Mouse (Mus musculus) right cerebral cortex, postnatal 10 days (tissue): ENCODE data around the gene Csnk1g2.

ENCODE experiments used
- DNase-seq, 2 experiments: peaks; one replicate each; pipeline ENCODE4 v3.0.0; 2021; ENCODE audit warnings: low spot score in 2 of 2

Csnk1g2 gene

DNA sequence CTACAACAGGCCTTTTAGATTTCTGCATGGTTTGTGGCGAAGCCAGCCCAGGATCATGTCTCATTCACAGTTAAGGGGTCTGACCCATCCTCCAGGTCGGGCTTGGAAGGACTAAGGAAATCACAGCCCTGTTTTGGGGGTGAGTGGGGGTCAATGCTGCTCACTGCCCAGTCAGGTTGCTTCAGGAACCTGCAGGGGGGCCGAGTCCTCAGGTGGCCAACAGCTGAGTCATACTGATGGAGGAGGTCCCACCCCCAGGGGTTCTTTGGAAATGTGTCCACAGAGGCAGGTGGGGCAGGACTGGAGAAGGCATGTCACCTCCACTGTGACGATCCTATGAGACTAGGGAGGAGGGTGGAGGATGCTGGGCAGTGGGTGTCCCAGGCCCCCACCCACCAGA is 42.8 kb downstream of the Csnk1g2 start:
- no peak for DNase-seq

DNA sequence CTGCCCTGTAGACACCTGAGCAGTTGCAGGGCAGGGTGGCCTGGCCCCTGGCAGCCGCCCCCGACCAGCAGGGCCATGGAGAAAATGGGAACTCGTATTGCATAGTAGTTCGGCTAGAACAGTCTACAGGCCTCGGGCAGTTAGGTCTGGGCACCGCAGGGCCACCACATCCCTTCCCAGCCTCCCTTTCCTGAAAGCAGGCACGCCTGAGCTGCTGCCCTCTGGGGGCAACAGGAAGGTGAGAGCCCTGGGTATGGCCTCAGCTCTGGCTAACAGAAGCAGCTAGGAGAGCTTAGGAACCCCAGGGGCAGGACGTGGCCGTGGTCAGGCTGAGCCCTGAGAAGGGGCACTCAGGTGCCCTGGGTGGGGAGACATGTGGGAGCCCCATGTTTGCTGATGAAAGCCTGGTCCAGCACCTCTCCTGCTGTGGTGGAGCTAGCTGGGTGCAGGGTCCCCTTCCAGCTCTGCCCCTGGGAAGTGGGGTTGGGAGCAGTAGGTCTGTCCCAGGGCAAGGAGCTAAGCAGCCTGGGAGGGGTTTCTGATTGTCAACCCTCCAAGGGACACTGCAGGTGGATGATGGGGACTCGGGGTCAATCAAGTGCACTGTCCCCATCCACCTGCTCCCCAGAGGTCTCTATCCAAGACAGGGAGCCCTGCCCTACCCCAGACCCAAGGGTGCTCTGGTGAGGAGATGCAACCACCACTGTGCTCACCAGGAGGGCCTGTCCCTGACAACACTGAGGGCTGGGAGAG is 43.5 kb downstream of the Csnk1g2 start:
- DNase-seq = no peak

DNA sequence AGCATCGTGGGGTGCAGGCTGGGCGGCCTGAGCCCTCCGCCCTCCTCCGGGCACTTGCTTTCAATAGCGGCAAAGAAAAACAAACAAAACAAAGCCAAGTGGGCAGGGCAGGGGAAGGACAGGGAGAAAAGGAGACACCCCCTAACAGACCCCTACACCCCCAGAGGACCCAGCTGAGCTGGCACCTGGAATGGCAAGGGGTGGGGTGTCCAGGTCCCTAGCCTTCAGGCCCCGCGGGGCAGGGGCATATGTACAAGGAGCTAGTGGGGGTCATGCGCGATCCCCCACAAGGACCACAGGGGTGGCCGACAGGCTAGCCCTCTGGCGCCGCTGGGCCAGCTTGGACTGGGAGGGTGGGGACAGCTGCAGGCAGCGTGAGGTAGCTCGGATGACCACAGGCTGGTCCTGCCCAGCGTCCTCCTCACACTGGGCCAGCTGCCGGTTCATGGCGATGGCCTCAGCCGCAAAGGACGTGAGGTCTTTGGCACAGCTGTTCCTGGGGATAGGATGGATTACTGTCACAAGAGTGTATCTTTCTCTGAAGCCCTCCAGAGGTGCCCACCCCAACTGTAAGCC is 44.3 kb downstream of the Csnk1g2 start:
- DNase-seq = no peak

DNA sequence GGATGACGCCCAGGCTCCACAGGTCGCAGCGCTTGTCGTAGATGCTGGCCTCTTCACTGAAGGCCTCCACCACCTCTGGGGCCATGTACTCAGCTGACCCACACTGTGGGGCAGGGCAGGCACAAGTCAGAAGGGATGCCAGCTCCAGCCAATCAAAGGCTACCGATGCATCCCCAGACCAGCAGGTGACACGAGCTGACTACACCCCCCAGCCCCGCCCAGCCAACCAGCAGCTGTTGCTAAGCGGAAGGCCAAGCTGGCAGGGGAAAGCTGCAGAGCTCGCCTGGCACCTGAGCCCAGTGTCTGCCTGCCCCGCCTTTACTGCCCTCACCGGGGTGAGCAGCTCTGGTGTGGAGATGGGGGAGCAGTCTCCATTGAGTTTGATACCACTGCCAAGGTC is 46.0 kb downstream of the Csnk1g2 start:
- no peak for DNase-seq

DNA sequence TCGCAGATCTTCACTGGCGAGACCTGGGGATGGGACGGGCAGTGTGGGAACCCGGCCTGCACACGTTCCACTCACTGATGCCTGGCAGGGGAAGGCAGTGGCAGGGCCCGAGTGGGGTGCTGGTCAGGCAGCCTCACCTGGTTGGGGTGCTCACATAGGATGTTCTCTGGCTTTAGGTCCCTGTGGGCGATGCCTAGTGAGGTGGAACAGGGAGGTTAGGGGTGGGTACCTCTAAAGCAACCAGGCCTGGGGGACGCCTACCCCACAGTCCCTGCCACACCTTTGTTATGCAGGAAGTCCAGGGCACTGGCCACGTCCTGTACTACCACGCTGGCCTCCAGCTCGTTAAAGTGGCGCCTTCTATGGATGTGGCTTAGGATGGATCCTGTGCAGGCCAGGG is 46.4 kb downstream of the Csnk1g2 start:
- no peak for DNase-seq

DNA sequence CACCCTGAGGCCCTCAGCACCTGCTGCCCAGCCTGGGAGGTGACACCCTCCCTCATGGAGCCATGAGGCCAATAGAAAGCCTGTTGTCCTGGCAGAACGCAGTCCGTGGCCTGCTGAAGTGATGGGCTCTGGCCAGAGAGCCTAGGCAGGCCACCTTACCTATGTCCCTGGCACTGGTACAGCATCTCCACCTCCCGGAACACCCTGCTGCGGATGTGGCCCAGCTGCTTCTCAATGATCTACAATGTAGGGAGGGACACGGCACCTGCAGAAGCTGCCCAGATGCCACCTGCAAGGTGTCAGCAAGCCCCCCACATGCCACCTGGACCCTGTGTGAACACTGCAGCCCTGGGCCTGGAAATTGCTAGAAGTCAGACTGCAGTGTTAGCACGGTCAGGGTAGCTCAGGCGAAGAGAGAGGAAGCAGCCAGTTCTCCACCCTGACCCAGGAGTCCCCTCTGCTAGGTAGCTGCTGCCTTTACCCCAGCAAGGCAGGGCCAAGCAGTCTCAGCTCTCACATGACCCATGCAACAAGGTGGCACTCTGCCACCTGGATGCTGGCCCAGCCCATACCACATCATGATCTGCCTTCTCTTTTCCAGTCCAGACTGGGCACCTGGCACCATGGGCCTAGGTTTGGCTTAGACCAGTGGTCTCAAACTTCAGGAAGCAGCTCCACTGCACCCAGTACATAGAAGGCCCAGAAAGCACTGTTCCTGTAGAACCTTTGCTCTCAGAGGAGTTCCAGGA is 47.3 kb downstream of the Csnk1g2 start:
- DNase-seq = no peak

DNA sequence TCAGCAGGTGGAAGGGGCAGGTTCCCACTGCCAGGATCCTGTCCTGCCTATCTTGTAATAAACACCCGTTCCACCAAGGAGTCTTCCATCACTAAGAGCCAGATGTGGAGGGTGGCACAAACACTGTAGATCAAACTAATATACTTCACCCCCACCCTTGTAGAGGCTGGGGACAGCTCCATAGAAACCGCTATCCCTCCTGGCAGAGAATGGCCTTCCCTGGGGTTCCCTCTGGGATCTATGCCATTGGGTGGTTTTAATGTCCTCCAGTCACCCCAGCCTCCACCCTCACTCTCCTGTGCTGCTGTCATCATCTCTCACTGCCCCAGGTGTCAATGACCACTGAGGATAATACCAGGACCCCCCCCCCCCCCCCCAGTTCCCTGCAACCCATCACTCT is 47.9 kb downstream of the Csnk1g2 start:
- DNase-seq = no peak

DNA sequence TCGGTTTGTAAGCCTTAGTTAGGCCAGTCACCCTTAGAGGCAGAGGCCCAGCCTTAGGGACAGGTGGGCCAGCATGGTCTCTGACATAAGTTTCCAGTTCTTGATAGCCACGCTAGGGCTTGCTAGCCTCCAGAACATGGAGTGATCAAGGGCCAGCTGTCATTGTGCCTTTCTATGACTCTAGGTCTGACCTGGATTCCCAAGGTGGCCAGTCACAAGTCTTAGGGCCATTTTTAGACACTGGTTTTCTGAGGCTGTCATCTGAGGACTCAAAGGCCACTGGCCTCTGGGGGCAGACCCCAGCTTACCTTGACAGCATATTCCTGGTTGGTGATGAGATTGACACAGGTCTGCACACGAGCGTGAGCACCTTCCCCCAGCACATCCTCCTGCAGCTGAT is 48.6 kb downstream of the Csnk1g2 start:
- no peak for DNase-seq

DNA sequence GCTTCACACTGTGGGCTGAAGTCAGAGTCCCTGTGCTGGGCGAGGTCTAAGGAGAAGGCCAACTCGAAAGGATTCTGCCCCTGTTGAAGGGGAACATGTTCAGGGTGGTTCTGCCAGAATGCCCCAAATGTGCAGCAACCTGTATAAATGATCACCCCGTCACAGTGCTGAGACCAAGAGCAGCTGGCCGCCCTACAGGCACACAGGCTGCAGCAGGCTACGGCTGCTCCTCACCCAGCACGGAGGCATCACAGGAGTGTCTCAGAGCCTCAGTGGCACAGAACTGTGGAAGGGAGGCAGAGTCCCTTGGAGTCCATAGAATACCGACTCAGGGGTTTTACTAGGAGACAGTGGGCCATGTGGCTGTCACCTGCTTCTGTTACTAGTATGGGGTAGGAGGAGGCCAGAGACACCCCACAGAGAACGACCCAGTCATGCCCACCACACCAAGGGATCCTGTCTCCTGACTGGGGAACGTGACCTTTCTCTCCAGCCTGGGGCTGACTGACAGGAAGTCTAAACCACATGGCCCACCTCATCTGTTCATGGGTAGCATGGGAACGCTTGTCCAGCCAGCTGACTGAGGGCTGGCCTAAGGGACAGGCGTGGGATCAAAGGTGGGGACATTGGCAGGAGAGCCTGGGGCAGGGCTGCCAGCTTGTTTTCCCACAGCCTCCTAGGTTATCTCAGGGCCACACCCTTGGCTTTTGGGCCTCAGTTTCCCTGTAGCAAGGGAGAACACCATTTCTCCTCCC is 49.5 kb downstream of the Csnk1g2 start:
- no peak for DNase-seq

DNA sequence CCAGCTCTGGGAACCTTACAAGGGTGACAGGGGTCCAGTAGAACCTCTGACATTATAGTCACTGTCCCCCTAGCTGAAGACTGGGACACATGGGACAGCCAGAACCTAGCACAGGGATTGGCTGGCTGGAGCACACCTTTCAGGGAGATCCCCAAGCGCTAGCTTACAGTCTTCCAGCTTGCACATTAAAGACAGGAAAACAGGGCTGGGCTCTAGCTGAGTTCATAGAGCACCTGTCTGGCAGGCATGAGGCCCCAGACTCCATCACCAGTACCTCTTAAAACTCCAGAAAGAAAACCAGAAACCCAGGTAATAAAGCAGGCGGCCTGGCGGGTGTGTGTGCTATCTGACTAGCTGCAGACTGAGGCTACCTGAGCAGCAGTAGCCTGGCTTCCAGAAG is 51.1 kb downstream of the Csnk1g2 start:
- DNase-seq = no peak

DNA sequence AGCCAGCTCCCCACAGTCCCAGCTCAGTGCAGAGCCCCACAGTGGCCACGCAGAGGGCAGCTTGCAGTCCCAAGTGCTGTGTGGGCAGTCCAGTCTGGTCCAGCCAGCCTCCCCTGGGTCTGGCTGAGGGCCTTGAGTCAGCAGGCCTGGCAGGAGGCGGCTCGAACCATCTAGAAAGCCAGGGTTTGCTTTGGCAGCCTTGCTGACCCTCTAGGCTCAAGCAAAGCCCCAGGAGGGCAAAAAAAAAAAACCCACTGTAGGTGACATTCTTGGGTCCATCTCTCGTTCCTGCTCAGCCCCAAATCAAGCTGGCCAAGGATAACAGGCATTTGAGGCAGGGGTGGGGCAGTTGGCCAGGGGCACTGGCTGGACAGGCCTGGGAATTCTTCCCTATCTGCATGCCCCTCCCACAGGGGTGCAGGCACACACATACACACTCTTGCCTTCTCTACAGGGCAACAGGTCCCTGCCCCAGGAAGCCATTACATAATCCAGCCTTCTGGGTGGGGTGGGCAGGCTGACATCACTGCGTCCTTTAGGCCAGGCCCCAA is 51.6 kb downstream of the Csnk1g2 start:
- DNase-seq = no peak

DNA sequence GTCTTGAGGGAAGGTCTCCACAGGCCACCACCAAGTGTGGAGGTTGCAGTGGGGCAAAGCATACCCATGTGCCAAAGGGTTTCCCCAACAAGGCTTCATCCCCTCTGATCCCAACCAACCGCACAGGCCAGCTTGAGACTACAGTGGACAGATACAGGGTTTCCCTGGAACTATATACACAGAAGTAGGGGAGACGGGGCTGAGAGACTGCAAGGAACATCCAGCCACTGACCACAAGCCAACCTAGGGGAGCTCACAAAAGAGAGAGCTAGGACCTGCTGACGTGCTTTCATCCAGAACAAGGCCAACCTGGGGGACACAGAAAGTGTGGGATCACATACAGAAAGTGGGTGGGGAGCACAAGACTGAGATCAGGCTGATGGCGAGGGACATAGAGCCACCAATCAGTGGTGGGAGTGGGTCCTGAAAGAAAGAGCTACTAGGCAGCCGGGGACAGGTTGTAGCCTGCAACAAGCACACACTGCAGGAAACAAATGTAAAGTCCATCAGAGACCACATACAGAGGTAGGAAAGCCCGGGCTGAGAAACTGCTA is 52.3 kb downstream of the Csnk1g2 start:
- DNase-seq = no peak

DNA sequence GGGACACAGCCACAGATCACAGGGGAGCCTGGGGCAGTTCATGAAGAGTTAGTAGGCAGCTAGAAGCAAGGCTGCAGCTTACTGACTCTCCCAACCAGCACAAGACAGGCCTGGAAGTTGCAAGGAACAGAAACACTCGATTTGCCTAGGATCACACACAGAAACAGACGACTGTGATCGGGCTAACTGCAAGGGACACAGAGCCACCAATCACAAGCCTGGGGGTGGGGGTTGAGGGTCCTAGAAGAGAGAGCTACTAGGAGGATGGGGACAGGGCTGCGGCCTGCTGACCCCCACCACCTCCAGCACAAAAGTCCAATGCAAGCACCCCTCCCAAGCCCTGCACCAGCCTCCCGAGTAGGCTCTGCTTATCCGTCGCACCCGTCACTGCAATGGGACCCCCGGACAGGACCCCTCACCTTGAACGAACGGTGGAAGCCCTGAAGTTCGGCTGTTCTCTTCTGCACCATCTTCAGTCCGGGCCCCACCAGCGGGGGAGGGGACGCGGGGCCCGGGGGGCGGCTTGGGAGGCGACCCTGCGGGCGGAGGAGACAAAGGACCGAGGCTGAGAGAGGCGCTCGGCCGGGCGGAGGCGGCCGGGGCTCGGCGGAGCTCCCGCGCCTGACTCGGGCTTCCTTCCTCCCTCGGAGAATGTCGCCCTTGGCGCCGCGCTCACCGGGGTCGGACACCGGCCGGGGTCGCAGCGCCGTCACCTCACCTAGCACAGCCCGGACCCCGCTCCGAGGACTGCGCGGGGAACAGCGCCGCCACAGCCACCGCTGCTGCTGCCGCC is 53.0 kb downstream of the Csnk1g2 start:
- DNase-seq = peak in 1 of 2 experiments; percentile 68

DNA sequence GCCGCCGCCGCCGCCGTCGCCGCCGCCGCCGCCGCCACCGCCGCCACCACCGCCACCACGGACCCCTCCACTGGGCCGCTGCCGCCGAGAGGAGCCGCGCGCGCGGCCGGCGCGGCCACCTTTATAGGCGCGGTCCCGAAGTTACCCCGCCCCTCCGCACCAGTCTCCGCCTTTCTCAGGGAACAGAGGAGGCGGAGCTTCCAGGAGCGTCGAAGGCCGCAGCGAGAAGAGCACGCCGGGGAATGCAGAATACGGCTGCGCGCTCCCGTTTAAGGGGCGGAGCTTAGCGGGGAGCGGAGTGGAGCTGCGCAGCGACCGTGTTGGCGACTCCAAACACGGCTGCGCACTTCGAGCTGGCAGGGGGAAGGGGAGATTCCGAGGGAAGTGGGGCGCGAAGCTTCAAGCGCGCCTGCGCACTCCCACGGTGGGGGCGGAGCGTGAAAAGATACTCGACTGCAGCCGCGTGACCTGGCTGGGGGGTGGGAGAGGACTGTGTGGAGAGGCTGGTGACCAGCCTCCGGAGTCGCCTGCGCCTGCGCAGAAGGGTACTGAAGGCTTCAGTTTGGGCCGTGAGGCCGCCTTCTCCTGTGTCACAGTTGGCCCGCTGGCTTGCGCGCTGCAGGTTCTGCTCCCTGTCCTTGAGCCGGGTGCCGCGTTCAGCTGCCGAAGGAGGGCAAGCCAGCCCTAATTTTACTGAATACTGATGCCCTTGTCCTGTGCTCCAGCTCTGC is 53.7 kb downstream of the Csnk1g2 start:
- DNase-seq = peak; percentile 100

DNA sequence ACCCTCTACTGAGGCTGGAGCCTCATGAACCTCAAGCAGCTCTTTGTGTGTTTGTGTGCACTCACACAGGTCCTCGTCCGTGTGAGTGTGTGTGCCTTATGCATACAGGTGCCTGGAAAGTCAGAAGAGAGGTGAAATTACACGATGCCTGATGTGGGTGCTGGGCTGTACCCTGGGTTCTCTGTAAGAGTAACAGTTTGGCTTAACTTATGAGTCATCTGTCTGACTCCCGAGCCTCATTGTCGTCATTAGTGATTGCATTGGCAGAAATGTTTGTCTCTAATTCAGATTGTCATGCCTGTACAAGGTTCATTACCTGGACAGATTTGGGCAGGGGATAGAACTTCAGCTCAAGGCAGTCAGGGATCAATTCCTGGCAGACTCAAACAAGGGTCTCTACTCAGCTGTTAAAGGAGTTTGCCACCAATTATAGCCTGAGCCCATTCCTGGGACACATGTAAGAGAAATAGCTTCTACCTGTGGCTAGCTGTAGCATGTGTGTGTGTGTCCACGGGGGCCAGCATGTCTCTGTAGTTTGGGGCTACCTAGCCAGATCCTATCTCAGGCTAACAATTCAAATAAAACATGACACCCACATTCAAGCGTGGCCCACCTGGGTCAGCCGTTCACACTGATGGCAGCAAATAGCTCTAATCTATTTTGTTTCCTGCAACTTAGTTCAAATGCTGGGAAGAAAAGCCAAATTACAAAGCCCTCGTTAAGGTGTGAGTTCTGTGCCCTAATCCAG is 54.7 kb downstream of the Csnk1g2 start:
- DNase-seq = no peak

DNA sequence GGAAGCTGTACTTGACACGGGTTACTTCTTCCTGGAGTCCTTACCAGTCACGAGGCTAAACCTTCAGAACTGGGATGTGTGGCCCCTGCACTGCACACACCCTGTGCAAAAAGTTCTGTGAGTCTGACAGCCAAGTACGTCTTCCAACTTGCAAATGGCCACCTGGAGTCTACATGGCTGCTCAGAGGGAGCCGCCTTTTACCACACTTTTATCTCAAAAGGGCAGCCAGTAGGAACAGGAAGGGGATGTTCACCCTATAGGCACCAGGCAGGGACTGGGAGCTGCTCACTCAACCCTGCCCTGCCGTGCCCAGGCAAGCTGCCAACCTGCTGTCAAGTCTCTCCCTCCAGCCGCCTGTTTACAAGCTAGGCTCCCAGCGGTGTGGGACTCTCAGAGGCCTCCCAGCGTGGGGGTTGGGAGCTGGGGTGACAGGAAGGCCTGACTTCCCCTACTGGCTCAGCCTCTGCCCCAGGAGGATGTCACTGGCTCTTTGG is 55.4 kb downstream of the Csnk1g2 start, which contains the start of gene Mknk2:
Gene Mknk2 (minus strand): TSS at position 171 of the 495 bp plus-strand sequence.
- peak; percentile 93 for DNase-seq

DNA sequence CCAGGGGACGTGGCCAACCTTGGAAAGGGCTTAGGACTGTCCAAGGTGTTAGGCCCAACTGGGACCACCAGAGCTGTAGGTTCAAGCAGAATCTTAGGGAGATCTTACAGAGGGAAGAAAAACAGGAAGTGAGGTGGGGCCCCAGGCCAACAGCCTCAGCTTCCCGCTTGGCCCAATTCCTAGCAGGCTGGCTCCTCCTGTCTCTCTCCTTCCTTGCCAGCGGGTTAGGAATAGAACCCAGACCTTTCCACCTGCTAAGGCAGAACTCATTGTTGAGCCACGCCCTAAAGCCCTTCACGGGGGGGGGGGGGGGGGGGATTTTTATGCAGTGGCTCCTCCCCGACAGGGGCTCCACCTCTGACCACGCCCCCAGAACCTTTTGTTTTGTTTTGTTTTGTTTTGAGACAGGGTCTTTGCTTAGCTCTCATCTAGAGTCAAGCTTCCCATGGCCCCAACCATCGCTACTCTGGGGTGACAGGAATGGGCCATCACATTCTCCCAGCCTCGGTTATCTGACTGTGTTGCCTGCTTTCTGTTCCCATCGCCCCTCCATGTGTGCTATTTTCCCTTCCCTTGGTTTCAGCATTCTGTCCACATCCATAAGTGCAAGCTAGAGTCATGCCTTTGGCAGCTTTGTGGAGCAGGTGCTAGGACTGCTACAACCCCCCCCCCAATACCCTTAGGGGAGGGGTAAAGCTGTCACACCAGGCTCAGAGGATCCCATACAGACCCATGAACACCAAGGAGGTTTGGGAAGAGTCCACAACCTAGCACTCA is 56.2 kb downstream of the Csnk1g2 start:
- DNase-seq = no peak

DNA sequence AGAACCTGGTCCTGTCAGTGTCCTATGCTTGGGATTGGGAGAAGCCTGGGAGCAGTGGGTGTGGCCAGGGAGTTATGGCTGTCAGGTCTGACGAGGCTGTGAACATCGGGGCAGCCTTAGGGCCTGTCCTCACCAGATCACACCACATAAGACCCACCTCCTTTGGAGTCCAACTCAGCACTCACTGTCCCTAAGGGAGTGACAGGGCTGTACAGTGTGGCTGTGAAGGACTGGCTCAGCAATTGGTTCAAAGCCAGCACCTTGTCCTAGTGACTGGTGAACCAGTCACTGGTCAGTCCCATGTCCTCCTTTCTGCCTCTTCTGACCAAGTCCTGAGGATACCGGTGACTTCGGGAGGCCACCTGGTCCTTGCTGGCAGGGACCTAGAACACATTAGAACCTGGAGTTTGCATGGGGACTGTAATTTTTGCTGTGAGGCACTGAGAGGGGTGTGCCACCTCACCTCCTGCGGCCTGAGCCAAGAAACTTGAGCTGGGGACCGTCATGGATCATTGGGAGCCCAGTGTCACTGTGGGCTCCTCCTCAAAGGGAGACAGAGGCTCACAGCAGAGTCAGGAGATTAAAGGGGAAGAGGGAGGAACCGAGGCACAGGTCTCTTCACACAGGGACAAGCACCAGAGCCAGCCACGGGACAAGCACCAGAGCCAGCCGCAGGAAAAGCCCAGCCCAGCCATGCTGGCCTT is 57.1 kb downstream of the Csnk1g2 start:
- no peak for DNase-seq
